Mouse (Mus musculus) stomach, embryonic 15.5 days (tissue): ENCODE data around the gene Cldn3. TPM values are rescaled to one million over a fixed set of nuclear protein-coding genes. Genes with fewer than 3 reads are reported as not detected.

Source experiments
- ATAC-seq: fragments of 200-750 bp; cut with Nextera tagmentation; 2 replicates; pipeline ENCODE4 v1.8.0; 2017; ENCODE audit warnings: low read depth, moderate number of reproducible peaks, moderate TSS enrichment; ENCODE audit not compliant: insufficient read depth, low FRiP score
- H3K27ac ChIP-seq: fragments of 300-500 bp; sonication (generic); 2 replicates; pipeline ENCODE4 v1.5.1; 2015; ENCODE audit warnings: mild to moderate bottlenecking, inconsistent platforms
- H3K27me3 ChIP-seq: fragments of 300-500 bp; sonication (generic); replicated peaks from 2 replicates; pipeline ENCODE4 v1.6.1; 2015; ENCODE audit warnings: inconsistent platforms
- H3K36me3 ChIP-seq: fragments of 300-500 bp; sonication (generic); 2 replicates; pipeline ENCODE4 v1.6.1; 2015; ENCODE audit warnings: inconsistent platforms
- H3K4me1 ChIP-seq: fragments of 300-500 bp; sonication (generic); 2 replicates; pipeline ENCODE4 v1.6.1; 2015; ENCODE audit warnings: inconsistent platforms
- H3K4me2 ChIP-seq: fragments of 300-500 bp; sonication (generic); 2 replicates; pipeline ENCODE4 v1.6.1; 2015; ENCODE audit warnings: mild to moderate bottlenecking, inconsistent platforms
- H3K4me3 ChIP-seq: fragments of 300-500 bp; sonication (generic); replicated peaks from 2 replicates; pipeline ENCODE4 v1.5.1; 2015; ENCODE audit warnings: inconsistent platforms
- H3K9ac ChIP-seq: fragments of 300-500 bp; sonication (generic); 2 replicates; pipeline ENCODE4 v1.6.1; 2015; ENCODE audit warnings: inconsistent platforms
- H3K9me3 ChIP-seq: fragments of 300-500 bp; sonication (generic); 2 replicates; pipeline ENCODE4 v1.6.1; 2016; ENCODE audit warnings: inconsistent platforms
- whole genome bisulfite sequencing: fragments of 180-500 bp; shearing (Covaris S2); methylation state at CpG from one replicate; pipeline ENCODE4 v1.1.7; 2015; 5-methylcytosine and 5-hydroxymethylcytosine counted together
- polyA plus RNA-seq: library from polyadenylated mRNA; unstranded; fragments of >200 nt; fragmentation: Nextera tagmentation; extraction: Ambion mirVana; gene quantifications from 2 replicates; pipeline ENCODE4 v1.2.1, GENCODE M21; 2015

Gene Cldn3
- polyA plus RNA-seq, 1 experiment from 2014 or later = 120 TPM

DNA sequence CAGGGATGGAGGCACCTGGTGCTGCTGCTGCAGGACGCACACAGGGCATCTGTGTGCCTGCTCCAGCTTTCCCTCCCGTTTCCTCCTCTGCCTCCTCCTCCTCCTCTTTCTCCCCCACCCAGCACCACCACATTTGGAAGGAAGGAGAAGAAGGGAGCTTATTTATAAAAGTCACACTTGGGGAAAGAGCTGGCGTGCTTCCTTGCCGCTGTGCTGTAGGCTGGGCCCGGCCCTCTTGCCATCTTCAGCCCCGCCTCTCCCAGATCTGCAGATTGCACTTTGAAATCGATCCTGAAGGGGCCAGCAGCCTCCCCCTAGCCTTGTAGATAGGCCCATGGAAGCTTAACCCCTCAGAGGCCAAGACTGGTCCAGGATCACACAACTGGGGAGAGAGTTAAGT is 39.9 kb downstream of the Cldn3 start:
- no peak for ATAC-seq
- Histone ChIP-seq H3K9ac (no peak overlapping the region), H3K4me3 (no peak overlapping the region), H3K4me2 (peak overlapping the region; percentile 33), H3K27me3 (no peaks in the 10 kb centered on the region), H3K9me3 (no peaks in the 10 kb centered on the region), H3K27ac (no peak overlapping the region), H3K36me3 (no peaks in the 10 kb centered on the region), H3K4me1 (peaks cover 44% of the 10 kb centered on the region)
- 9% methylated on average over 7 of the region's 7 CpGs for WGBS

DNA sequence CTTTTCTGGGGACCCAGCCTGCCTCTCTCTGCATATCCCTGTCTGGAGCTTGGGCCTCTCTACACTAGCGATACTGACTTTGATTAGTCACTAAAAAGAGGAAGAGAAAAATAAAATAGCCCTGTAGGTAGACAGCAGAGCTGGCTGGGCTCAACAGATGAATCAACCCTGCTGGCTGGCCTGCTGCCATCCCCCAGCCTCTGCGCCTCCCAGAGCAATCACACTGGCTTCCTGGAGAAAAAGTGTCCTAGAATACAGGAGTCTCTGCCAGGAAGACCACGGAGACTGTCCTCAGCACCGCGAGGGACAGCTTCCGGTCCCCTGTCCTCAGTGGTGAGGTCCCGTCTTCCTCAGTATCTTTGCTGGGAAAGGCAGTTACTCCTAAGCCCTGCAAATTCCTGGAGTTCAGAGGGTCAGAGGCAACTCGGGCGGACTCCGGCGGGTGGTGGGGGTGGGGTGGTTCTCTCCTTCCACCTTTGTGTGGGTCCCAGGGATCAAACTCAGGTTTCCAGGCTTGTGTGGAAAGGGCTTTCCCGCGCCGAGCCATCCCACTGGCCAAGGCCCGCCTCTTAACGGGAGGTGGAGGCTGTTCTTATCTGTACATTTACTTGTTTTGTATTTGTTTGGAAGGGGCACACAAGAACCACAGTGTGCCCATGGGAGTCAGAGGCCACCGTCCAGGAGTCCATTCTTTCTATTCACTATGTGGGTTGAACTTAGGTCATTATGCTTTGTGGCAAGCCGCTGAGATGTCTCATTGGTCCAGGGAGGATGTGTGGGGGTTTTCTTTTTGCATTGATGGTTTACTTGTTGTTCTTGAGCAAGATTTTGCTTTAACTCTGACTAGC is 43.2 kb downstream of the Cldn3 start:
- H3K4me2 ChIP-seq = peak overlapping the region; percentile 39
- ATAC-seq = no peak
- no peak overlapping the region for H3K4me3 ChIP-seq
- 38% methylated on average over 18 of the region's 18 CpGs for WGBS
- H3K36me3 ChIP-seq = no peaks in the 10 kb centered on the region
- H3K9me3 ChIP-seq = no peaks in the 10 kb centered on the region
- H3K9ac ChIP-seq = no peak overlapping the region
- peak overlapping the region; percentile 58; the same call in 1 of the 2 replicates for H3K27ac ChIP-seq
- peaks cover 32% of the 10 kb centered on the region for H3K4me1 ChIP-seq
- no peaks in the 10 kb centered on the region for H3K27me3 ChIP-seq

DNA sequence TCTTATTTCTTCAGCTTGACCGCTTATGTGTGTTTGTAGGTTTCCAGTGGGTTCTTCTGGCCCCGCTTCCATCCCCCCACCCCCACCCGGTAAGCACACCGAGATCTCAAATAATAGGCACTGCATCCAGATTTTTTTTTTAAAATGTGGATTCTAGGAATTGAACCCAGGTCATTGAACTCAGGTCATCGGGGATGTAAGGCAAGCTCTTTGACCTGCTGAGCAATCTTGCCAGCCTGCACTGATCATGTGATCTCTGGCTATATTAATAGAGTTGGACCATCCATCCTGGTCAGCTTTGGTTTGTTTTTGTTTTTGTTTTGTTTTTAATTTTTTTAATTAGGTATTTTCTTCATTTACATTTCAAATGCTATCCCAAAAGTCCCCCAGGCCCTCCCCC is 46.6 kb downstream of the Cldn3 start:
- no peak overlapping the region for H3K27ac ChIP-seq
- no peak overlapping the region for H3K9ac ChIP-seq
- H3K4me3 ChIP-seq = no peak overlapping the region
- H3K9me3 ChIP-seq = no peaks in the 10 kb centered on the region
- peaks cover 12% of the 10 kb centered on the region for H3K4me1 ChIP-seq
- no peak overlapping the region for H3K4me2 ChIP-seq
- H3K27me3 ChIP-seq = no peaks in the 10 kb centered on the region
- H3K36me3 ChIP-seq = no peaks in the 10 kb centered on the region
- 93% methylated on average over 5 of the region's 5 CpGs for WGBS
- no peak for ATAC-seq

DNA sequence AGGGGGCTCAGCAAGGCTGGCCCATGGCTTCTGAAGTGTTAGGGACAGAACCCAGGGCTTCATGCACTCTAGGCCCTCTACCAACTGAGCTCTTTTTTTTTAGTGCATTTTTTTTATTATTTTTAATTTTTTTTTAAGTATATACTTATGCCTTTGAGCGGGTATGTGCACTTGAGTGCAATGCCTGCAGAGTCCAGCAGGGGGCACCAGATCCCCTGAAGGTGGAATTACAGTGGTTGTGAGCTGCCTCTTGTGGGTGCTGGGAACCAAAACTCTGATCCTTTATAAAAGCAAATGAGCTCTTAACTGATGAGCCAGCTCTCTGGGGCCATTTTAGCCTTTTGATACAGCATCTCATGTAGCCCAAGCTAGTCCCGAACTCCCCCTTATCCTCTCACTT is 48.6 kb downstream of the Cldn3 start:
- Histone ChIP-seq H3K4me1 (no peaks in the 10 kb centered on the region), H3K4me3 (no peak overlapping the region), H3K27me3 (no peaks in the 10 kb centered on the region), H3K36me3 (peaks cover 8% of the 10 kb centered on the region; the same call in 1 of the 2 replicates), H3K9ac (no peak overlapping the region), H3K27ac (no peak overlapping the region), H3K9me3 (no peaks in the 10 kb centered on the region), H3K4me2 (no peak overlapping the region)
- ATAC-seq = no peak
- WGBS = 98% methylated on average over 2 of the region's 2 CpGs

DNA sequence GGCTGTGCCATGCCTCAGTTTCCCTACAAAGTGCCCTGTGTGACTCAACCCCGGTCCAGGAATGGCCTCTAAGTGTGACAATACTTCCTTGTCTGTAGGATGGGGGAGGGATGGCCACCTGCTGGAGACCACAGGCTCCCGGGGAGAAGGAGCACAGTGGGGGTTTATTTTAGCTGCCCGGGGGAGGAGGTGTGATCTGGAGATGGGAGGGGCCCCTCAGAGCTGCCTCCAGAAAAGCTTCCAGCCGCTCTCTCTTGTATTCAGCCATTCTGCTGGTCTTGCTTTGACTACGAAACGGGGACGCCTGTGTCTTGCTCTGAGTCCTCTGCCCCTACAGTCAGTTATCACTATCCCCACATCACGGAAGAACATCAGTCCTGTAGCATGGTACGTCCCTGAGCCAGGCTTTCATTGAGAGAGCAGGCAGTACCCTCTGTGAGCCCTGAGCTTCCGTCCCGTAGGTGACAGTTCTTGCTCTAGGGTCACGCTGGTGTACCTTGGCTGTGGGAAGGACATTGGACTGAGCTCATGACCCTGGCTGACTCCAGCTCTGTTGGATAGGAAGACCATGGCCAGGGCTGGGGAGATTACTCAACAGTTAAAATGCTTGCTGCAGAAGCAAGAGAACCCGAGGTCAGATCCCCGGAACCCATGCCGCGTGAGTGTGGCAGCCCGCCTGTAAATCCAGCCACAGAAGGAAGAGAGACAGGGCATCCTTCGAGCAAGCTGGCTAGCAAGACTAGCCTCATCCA is 49.8 kb downstream of the Cldn3 start:
- no peak; the same call in 1 of the 2 replicates for ATAC-seq
- no peaks in the 10 kb centered on the region for H3K27me3 ChIP-seq
- no peak overlapping the region for H3K9ac ChIP-seq
- 0 out of 2 replicates have a peak, but pooled peaks cover 2% of the 10 kb centered on the region for H3K4me1 ChIP-seq
- H3K4me3 ChIP-seq = no peak overlapping the region
- no peaks in the 10 kb centered on the region for H3K9me3 ChIP-seq
- 62% methylated on average over 18 of the region's 18 CpGs for WGBS
- H3K4me2 ChIP-seq = no peak overlapping the region
- peaks cover 11% of the 10 kb centered on the region; the same call in 1 of the 2 replicates for H3K36me3 ChIP-seq
- no peak overlapping the region for H3K27ac ChIP-seq

Other genes starting within 250 kb of the Cldn3 start
- gene Eln, start 238.9 kb upstream of the Cldn3 start, polyA plus RNA-seq = 88.3 and 92.2 TPM in 2 replicates
- not detected in 2 replicates for gene Tmem270, start 79.5 kb upstream of the Cldn3 start, polyA plus RNA-seq
- gene Cldn13, start 70.7 kb upstream of the Cldn3 start, polyA plus RNA-seq = 7.9 and 22.3 TPM in 2 replicates
- gene Mettl27, start 53.8 kb upstream of the Cldn3 start, polyA plus RNA-seq = 20.9 and 21.0 TPM in 2 replicates
- gene Cldn4, start 39.3 kb upstream of the Cldn3 start, polyA plus RNA-seq = 54.5 and 58.6 TPM in 2 replicates
- gene Abhd11, start 22.9 kb downstream of the Cldn3 start, polyA plus RNA-seq = 70.9 and 78.9 TPM in 2 replicates
- 11.8 and 12.3 TPM in 2 replicates for gene Stx1a, start 37.3 kb downstream of the Cldn3 start, polyA plus RNA-seq
- 28.9 and 33.5 TPM in 2 replicates for gene Dnajc30, start 78.0 kb downstream of the Cldn3 start, polyA plus RNA-seq
- 98.6 and 112 TPM in 2 replicates for gene Bud23, start 78.7 kb downstream of the Cldn3 start, polyA plus RNA-seq
- 7.3 and 7.6 TPM in 2 replicates for gene Vps37d, start 92.1 kb downstream of the Cldn3 start, polyA plus RNA-seq
- gene Mlxipl, start 103.7 kb downstream of the Cldn3 start, polyA plus RNA-seq = 5.8 and 7.5 TPM in 2 replicates
- 20.9 and 27.0 TPM in 2 replicates for gene Tbl2, start 163.4 kb downstream of the Cldn3 start, polyA plus RNA-seq
- gene Bcl7b, start 182.1 kb downstream of the Cldn3 start, polyA plus RNA-seq = 48.4 and 56.0 TPM in 2 replicates
- 37.3 and 40.1 TPM in 2 replicates for gene Baz1b, start 201.1 kb downstream of the Cldn3 start, polyA plus RNA-seq